Mouse (Mus musculus) urinary bladder, postnatal 25 days (tissue): ENCODE results near the gene Lpcat1.
A peak's percentile ranks its signal among the peaks of the same experiment; 100 is the strongest.

Experiments used
- DNase-seq: peaks from one replicate; pipeline ENCODE4 v3.0.0; 2022; ENCODE audit warnings: low spot score

Lpcat1 gene

GRCm38 (mm10) chr13:73476796-73477195 is 9.8 kb downstream of the Lpcat1 start:
- DNase-seq = no peak

GRCm38 (mm10) chr13:73477841-73478240 is 10.8 kb downstream of the Lpcat1 start:
- no peak for DNase-seq

GRCm38 (mm10) chr13:73482476-73482875 is 15.5 kb downstream of the Lpcat1 start:
- DNase-seq = no peak

- no peak for DNase-seq
These were observed 16.3 kb downstream of the Lpcat1 start for GRCm38 (mm10) chr13:73483331-73483730.

GRCm38 (mm10) chr13:73484171-73484570 is 17.2 kb downstream of the Lpcat1 start:
- no peak for DNase-seq

GRCm38 (mm10) chr13:73488105-73488504 is 21.1 kb downstream of the Lpcat1 start:
- DNase-seq = no peak

- DNase-seq = no peak
These were observed 21.7 kb downstream of the Lpcat1 start for GRCm38 (mm10) chr13:73488707-73489106.

- DNase-seq = no peak
These were observed 23.0 kb downstream of the Lpcat1 start for GRCm38 (mm10) chr13:73489986-73490385.

GRCm38 (mm10) chr13:73490564-73491170 is 23.7 kb downstream of the Lpcat1 start:
- no peak for DNase-seq

- no peak for DNase-seq
These were observed 26.2 kb downstream of the Lpcat1 start for GRCm38 (mm10) chr13:73493183-73493582.

GRCm38 (mm10) chr13:73494528-73494927 is 27.5 kb downstream of the Lpcat1 start:
- no peak for DNase-seq

- no peak for DNase-seq
These were observed 29.1 kb downstream of the Lpcat1 start for GRCm38 (mm10) chr13:73496137-73496536.

- DNase-seq = no peak
These were observed 33.1 kb downstream of the Lpcat1 start for GRCm38 (mm10) chr13:73499893-73500604.

GRCm38 (mm10) chr13:73502719-73503118 is 35.7 kb downstream of the Lpcat1 start:
- DNase-seq = no peak

GRCm38 (mm10) chr13:73505686-73506467 is 38.9 kb downstream of the Lpcat1 start:
- peak; percentile 75 for DNase-seq

- DNase-seq = no peak
These were observed 42.0 kb downstream of the Lpcat1 start for GRCm38 (mm10) chr13:73508817-73509550.

- DNase-seq = no peak
These were observed 42.9 kb downstream of the Lpcat1 start for GRCm38 (mm10) chr13:73509869-73510268.

GRCm38 (mm10) chr13:73512776-73513673 is 46.0 kb downstream of the Lpcat1 start:
- DNase-seq = peak; percentile 62

GRCm38 (mm10) chr13:73516886-73517285 is 49.9 kb downstream of the Lpcat1 start:
- no peak for DNase-seq

GRCm38 (mm10) chr13:73533716-73534115 is 66.7 kb downstream of the Lpcat1 start:
- no peak for DNase-seq

- no peak for DNase-seq
These were observed 68.3 kb downstream of the Lpcat1 start for GRCm38 (mm10) chr13:73535287-73535686.
